8 mouse cellular contexts compared by ENCODE assay signal in the genomic region with DNA sequence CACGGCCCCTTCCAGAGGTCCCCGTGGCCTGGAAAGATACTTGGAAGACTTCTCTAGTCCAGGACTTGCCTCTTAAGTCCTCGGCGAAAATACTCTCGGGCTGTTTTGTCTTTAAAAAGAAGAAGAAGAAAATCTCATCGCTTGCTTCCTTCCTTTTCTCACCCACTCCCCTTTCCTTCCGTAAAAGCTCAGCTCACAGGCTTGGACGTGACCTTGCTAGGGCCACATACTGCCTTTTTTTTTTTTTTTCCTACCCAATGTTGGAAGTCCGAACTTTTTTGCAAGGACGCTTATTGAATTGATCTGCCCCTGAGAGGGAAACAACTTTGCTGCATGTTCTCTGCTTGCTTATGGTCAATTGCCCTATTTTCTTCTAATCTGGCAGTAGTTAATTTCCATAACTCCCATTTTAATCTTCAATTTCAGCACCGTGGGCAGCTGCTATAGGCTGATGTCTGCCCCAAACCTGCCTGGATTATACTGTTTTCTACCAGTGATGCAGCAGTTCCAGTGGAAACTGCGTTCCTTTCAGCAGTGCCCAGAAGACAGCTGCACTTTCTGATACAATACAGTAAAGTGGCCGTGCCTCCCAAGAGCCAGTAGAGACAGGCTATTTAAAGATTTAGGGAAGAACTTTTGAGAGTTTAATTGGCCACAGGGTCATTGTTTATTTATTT. TPM values are rescaled to one million over a fixed set of nuclear protein-coding genes. Genes with fewer than 3 reads are reported as not detected.
DNase-seq lines count a peak whose midpoint lies in the region; ATAC-seq lines count a peak whose summit lies in the region.

No protein-coding gene starts in this region.

- WGBS in embryonic facial prominence, embryonic 12.5 days, result 2% methylated on average over 13 of the region's 13 CpGs
- 3% methylated on average over 13 of the region's 13 CpGs for WGBS in intestine, embryonic 14.5 days
- WGBS in midbrain, embryonic 11.5 days, result 4% methylated on average over 13 of the region's 13 CpGs

- intact Hi-C loops in left cerebral cortex, postnatal 36 days (cut with DNase I), result loop anchor here (5.0 kb wide), 1 partner anchor 69 kb away; no protein-coding TSS in a partner anchor

- peak; percentile 15 for DNase-seq in CD4-positive, CD25-positive, alpha-beta regulatory T cell, adult 2 months (ENCODE audit: low read depth, low spot score)
- peak; percentile 76 for DNase-seq in 416B (ENCODE audit: low read depth)
- peak; percentile 59 for DNase-seq in intestine, embryonic 14.5 days (ENCODE audit: low spot score)
- DNase-seq in midbrain, embryonic 11.5 days (ENCODE audit: low spot score, missing footprints), result peak; percentile 82
- no peak for DNase-seq in left cerebral cortex, postnatal 36 days (ENCODE audit: low spot score in 2 of 2)

- no peaks in the 10 kb centered on the region for H3K36me3 ChIP-seq in embryonic facial prominence, embryonic 12.5 days
- H3K36me3 ChIP-seq in intestine, embryonic 14.5 days (ENCODE audit: control insufficient read depth, insufficient read depth, low read length), result no peaks in the 10 kb centered on the region
- H3K36me3 ChIP-seq in midbrain, embryonic 11.5 days (ENCODE audit: control insufficient read depth, insufficient read depth, low read length), result no peaks in the 10 kb centered on the region

- H3K4me3 ChIP-seq in embryonic facial prominence, embryonic 12.5 days, result peak overlapping the region; percentile 78
- peak overlapping the region; percentile 79 for H3K4me3 ChIP-seq in intestine, embryonic 14.5 days (ENCODE audit: low read depth, low read length)
- peak overlapping the region; percentile 78 for H3K4me3 ChIP-seq in midbrain, embryonic 11.5 days (ENCODE audit: low read depth, low read length)

- peaks cover 10% of the 10 kb centered on the region for H3K4me1 ChIP-seq in embryonic facial prominence, embryonic 12.5 days
- H3K4me1 ChIP-seq in intestine, embryonic 14.5 days (replicated peaks; ENCODE audit: control insufficient read depth, insufficient read depth, low read length), result peaks cover 9% of the 10 kb centered on the region
- H3K4me1 ChIP-seq in midbrain, embryonic 11.5 days (ENCODE audit: control insufficient read depth, insufficient read depth, low read length), result peaks cover 9% of the 10 kb centered on the region

- H3K4me2 ChIP-seq in embryonic facial prominence, embryonic 12.5 days (replicated peaks), result peak overlapping the region; percentile 66
- H3K4me2 ChIP-seq in intestine, embryonic 14.5 days (ENCODE audit: low read length), result peak overlapping the region; percentile 65
- peak overlapping the region; percentile 56 for H3K4me2 ChIP-seq in midbrain, embryonic 11.5 days

- no peaks in the 10 kb centered on the region for H3K9me3 ChIP-seq in embryonic facial prominence, embryonic 12.5 days
- H3K9me3 ChIP-seq in intestine, embryonic 14.5 days (ENCODE audit: control insufficient read depth, low read length), result no peaks in the 10 kb centered on the region
- no peaks in the 10 kb centered on the region for H3K9me3 ChIP-seq in midbrain, embryonic 11.5 days (ENCODE audit: control insufficient read depth, low read length)

- ATAC-seq in CD4-positive, CD25-positive, alpha-beta regulatory T cell, adult 4 months, result no peak
- no peak for ATAC-seq in embryonic facial prominence, embryonic 12.5 days (ENCODE audit: insufficient number of reproducible peaks, insufficient read depth, low FRiP score, low TSS enrichment)
- no peak for ATAC-seq in intestine, embryonic 14.5 days (replicated peaks; ENCODE audit: low FRiP score, low TSS enrichment, low read depth)
- ATAC-seq in midbrain, embryonic 11.5 days (ENCODE audit: low FRiP score), result no peak
- no peak for ATAC-seq in activated CD4-positive, CD25-positive, alpha-beta regulatory T cell, adult 4 months

- no peaks in the 10 kb centered on the region for H3K27me3 ChIP-seq in embryonic facial prominence, embryonic 12.5 days
- H3K27me3 ChIP-seq in intestine, embryonic 14.5 days (replicated peaks; ENCODE audit: control insufficient read depth, insufficient read depth, low read length), result no peaks in the 10 kb centered on the region
- H3K27me3 ChIP-seq in midbrain, embryonic 11.5 days (ENCODE audit: control insufficient read depth, insufficient read depth, low read length), result no peaks in the 10 kb centered on the region

- peak overlapping the region; percentile 79 for H3K9ac ChIP-seq in embryonic facial prominence, embryonic 12.5 days
- H3K9ac ChIP-seq in intestine, embryonic 14.5 days (ENCODE audit: low read length), result peak overlapping the region; percentile 79
- peak overlapping the region; percentile 71 for H3K9ac ChIP-seq in midbrain, embryonic 11.5 days (ENCODE audit: low read length)

- H3K27ac ChIP-seq in embryonic facial prominence, embryonic 12.5 days, result peak overlapping the region; percentile 96
- peak overlapping the region; percentile 91 for H3K27ac ChIP-seq in intestine, embryonic 14.5 days (ENCODE audit: low read depth)
- peak overlapping the region; percentile 86 for H3K27ac ChIP-seq in midbrain, embryonic 11.5 days (ENCODE audit: low read depth, low read length)

RNA-seq across cellular contexts. Expression of a gene that starts 0.7 kb away (rescaled TPM):
- polyA plus RNA-seq in CD4-positive, CD25-positive, alpha-beta regulatory T cell, adult 4 months (2017; shearing (Covaris generic)), result 10 to 100 TPM; 65.6 to 65.8 TPM
- 59.3 and 63.9 TPM in 2 replicates for polyA plus RNA-seq in embryonic facial prominence, embryonic 12.5 days (2016; fragmentation: Nextera tagmentation; extraction: Ambion mirVana)
- 66.6 and 71.6 TPM in 2 replicates for polyA plus RNA-seq in intestine, embryonic 14.5 days (2014; fragmentation: Nextera tagmentation; extraction: Ambion mirVana)
- 59.4 and 62.6 TPM in 2 replicates for polyA plus RNA-seq in midbrain, embryonic 11.5 days (2014; fragmentation: Nextera tagmentation; extraction: Ambion mirVana)
- polyA plus RNA-seq in activated CD4-positive, CD25-positive, alpha-beta regulatory T cell, adult 4 months (2017; shearing (Covaris generic)), result 10 to 100 TPM; 52.0 to 59.6 TPM
- total RNA-seq in left cerebral cortex, postnatal 36 days (2021), result 10 to 100 TPM; 86.9 to 92.5 TPM

RNA-seq across cellular contexts. Expression of a gene that starts 44.0 kb away (rescaled TPM):
- not detected for polyA plus RNA-seq in CD4-positive, CD25-positive, alpha-beta regulatory T cell, adult 4 months (2017; shearing (Covaris generic))
- 0.08 and 0.12 TPM in 2 replicates for polyA plus RNA-seq in embryonic facial prominence, embryonic 12.5 days (2016; fragmentation: Nextera tagmentation; extraction: Ambion mirVana)
- polyA plus RNA-seq in intestine, embryonic 14.5 days (2014; fragmentation: Nextera tagmentation; extraction: Ambion mirVana), result not detected in 2 replicates
- not detected in 2 replicates for polyA plus RNA-seq in midbrain, embryonic 11.5 days (2014; fragmentation: Nextera tagmentation; extraction: Ambion mirVana)
- polyA plus RNA-seq in activated CD4-positive, CD25-positive, alpha-beta regulatory T cell, adult 4 months (2017; shearing (Covaris generic)), result under 1 TPM; 0.17 to 0.32 TPM
- 1 to 10 TPM in 1 of 2 experiments, under 1 TPM in 1; 0.99 to 1.2 TPM for total RNA-seq in left cerebral cortex, postnatal 36 days (2021)

Comparison
In these comparisons a context has a peak if more than half of its experiments do, and no peak if none do; other contexts are left out.
1. DNase-seq: peak in CD4-positive, CD25-positive, alpha-beta regulatory T cell, adult 2 months (single experiment), 416B (single experiment), intestine, embryonic 14.5 days (single experiment) and midbrain, embryonic 11.5 days (single experiment); none in left cerebral cortex, postnatal 36 days (0 of 2).
2. Peak in every context shown above with its lines, with median percentiles within 50 percentile points of each other: H3K27ac ChIP-seq, H3K4me2 ChIP-seq, H3K4me3 ChIP-seq and H3K9ac ChIP-seq.